Mouse (Mus musculus) layer of hippocampus, adult 9-11 months (tissue): ENCODE results near the gene Olfr1392.

Experiments used
- DNase-seq: peaks from one replicate; pipeline ENCODE4 v3.0.0; 2022

Olfr1392 gene

DNA sequence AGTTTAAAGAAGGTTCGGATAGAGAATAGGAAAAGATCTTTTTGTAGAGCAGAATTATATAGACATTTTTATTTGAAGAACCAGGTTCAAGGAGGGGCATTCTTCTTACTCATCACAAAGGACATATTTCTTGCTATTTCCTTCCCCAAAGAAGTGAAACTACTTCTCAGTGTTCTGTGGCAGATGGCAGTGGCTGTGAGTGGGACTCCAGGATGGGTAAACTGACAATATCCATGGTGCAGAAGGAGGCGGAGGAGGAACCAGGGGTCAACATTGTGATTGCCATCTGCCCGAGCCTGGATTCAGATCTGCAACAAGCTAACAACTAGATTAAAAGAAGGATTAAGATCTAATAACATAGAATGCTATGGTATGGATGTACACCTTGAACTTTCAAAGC, 41.6 kb downstream of the Olfr1392 start:
- peak; percentile 9 for DNase-seq

DNA sequence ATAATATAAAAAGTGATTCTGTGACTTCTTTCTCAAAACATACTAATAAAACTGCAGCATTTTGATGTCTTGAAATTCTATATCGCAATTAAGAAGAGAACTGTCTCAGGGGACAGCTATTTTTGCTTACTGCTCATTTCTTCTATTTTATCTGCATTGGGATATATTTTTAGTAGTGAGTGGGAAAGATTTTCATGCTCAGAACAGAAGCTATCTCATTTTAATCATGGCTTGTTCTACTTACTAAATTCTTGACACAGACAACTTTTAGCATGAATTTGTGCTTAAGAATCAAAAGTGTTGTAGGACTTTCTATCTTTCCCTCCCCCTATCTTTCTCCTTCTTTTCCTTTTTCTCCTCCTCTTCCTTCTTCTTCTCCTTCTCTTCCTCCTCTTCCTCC, 44.6 kb downstream of the Olfr1392 start:
- no peak for DNase-seq

DNA sequence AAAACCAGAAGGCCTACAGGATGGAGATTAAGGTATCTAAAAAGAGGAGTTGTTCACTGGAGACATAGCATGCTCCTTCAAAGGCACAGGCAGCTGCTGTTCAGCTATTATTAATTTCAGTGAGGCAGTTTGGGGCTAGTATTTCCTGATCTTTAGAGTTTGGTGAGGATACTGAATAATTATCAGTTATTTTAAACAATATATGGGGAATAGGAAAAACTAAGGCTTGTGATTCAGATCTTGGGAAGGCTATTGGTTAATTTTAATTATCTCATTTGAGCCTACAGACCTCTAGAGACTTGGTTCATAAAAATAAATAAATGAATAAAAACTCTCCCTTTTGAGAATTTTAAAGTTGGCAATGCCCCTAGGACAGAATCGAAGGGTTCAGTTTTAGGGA, 49.8 kb downstream of the Olfr1392 start, which contains the start of gene Olfr1390:
TSS of gene Olfr1390 (plus strand) at position 301 of the 400 bp plus-strand sequence.
- DNase-seq, result no peak

DNA sequence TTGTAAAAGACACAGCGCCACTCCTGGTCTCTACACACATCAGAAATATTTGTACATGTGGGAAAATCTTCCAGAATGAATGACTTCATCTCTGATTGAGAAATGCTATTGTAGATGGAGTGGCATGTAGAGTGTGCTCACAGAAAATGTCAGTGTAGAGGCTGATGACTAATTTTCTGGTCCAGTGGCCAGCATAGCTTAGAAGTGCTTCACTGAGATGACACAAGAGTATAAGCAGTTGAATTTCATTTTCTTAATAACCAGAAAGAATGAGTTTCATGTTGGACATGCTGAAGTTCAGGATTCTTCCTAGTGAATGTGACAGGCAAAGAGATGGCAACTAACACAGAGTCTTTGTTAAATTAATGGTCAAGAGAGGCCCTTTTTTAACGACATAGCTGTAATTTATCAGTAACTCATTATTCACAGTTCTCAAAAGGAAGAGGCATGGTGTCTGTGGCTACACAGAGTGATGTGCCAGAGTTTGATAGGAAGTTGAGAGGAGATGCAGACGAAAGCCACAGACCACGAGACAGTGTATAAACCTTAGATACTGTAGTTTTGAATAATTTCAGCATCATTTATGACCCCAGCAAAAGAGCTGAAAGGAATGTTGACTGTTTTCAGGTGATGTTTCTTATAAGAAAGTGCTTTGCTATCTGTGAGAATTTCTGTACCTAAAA, 52.2 kb downstream of the Olfr1392 start:
- no peak for DNase-seq
